Mouse (Mus musculus) ES-E14 (cell line): Measurements from ENCODE around the gene Ascc1.
A peak's percentile ranks its signal among the peaks of the same experiment; 100 is the strongest.

Experiments used
- CHD2 ChIP-seq: IDR thresholded peaks from 2 replicates; pipeline ENCODE4 v1.6.1; 2014; ENCODE audit warnings: mild to moderate bottlenecking, low read depth, low read length, inconsistent platforms
- HCFC1 ChIP-seq: IDR thresholded peaks from 2 replicates; pipeline ENCODE4 v1.6.1; 2012; ENCODE audit warnings: low read length, inconsistent platforms, borderline replicate concordance; ENCODE audit not compliant: insufficient read depth
- MAFK ChIP-seq: IDR thresholded peaks from 2 replicates; pipeline ENCODE4 v1.6.1; 2014; ENCODE audit warnings: mild to moderate bottlenecking, low read depth, low read length, inconsistent platforms; ENCODE audit not compliant: insufficient read depth
- ZC3H11A ChIP-seq: IDR thresholded peaks from 2 replicates; pipeline ENCODE4 v1.6.1; 2012; ENCODE audit warnings: low read depth, mild to moderate bottlenecking, inconsistent platforms, low read length, borderline replicate concordance
- ZNF384 ChIP-seq: IDR thresholded peaks from 2 replicates; pipeline ENCODE4 v1.6.1; 2012; ENCODE audit warnings: low read depth, low read length, inconsistent platforms

DNA sequence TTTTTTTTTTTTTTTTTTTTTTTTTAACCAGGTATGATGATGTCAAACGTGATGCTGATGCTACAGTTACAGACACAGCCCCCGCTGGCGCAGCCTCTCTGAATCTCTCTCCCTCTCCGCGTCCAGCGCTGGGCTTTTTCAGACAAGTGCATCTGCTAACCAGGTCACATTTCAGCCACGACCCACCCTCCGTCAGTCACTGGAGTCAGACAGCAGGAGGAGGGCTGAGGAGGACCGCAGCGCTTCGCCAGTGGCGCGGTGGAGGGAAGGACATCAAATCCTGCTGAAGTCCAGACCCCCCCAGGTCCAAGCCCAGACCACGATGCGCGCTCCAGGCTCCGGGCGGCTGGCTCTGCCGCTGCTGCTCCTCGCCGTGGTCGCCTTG is 103.5 kb downstream of the Ascc1 start, which contains the start of gene Spock2:
- TF ChIP-seq ZC3H11A (no peak), HCFC1 (no peak), MAFK (no peak), CHD2 (no peak), ZNF384 (peak; percentile 85)
